Mouse (Mus musculus): ENCODE measurements around the gene Mthfd1l. TPM values are rescaled to one million over a fixed set of nuclear protein-coding genes. Genes with fewer than 3 reads are reported as not detected.

The Mthfd1l gene
- polyA plus RNA-seq, 1 experiment from 2014 or later = 7.3 TPM

GRCm38 (mm10) chr10:3973589-3974070, 712 bp downstream of the Mthfd1l start:
- Histone ChIP-seq H3K9me3 (replicated peaks; ENCODE audit: control insufficient read depth, low read length, poor library complexity, severe bottlenecking) (no peaks in the 10 kb centered on the region), H3K27ac (ENCODE audit: low read length) (peak overlapping the region; percentile 82), H3K4me3 (ENCODE audit: low read depth, low read length) (peak overlapping the region; percentile 81), H3K4me2 (ENCODE audit: low read length) (peak overlapping the region; percentile 90), H3K4me1 (ENCODE audit: control insufficient read depth, insufficient read depth, low read length) (peaks cover 7% of the 10 kb centered on the region), H3K27me3 (ENCODE audit: control insufficient read depth, insufficient read depth, low read depth, low read length) (no peaks in the 10 kb centered on the region), H3K36me3 (ENCODE audit: control insufficient read depth, insufficient read depth, low read length) (no peaks in the 10 kb centered on the region), H3K9ac (ENCODE audit: low read depth, low read length) (peak overlapping the region; percentile 74)
- peak; percentile 93 for ATAC-seq
- under 1% methylated on average over 33 of the region's 39 CpGs for WGBS

- ATAC-seq = no peak
- H3K27ac ChIP-seq (ENCODE audit: low read length) = no peak overlapping the region
- H3K27me3 ChIP-seq (ENCODE audit: control insufficient read depth, insufficient read depth, low read depth, low read length) = no peaks in the 10 kb centered on the region
- WGBS = 78% methylated on average over 3 of the region's 3 CpGs
- H3K9ac ChIP-seq (ENCODE audit: low read depth, low read length) = no peak overlapping the region
- peak overlapping the region; percentile 11; the same call in 1 of the 2 replicates for H3K4me2 ChIP-seq (ENCODE audit: low read length)
- no peak overlapping the region for H3K4me3 ChIP-seq (ENCODE audit: low read depth, low read length)
- H3K9me3 ChIP-seq (replicated peaks; ENCODE audit: control insufficient read depth, low read length, poor library complexity, severe bottlenecking) = no peaks in the 10 kb centered on the region
- H3K36me3 ChIP-seq (ENCODE audit: control insufficient read depth, insufficient read depth, low read length) = no peaks in the 10 kb centered on the region
- H3K4me1 ChIP-seq (ENCODE audit: control insufficient read depth, insufficient read depth, low read length) = peaks cover 7% of the 10 kb centered on the region
Observed at GRCm38 (mm10) chr10:3974380-3974779, 1.5 kb downstream of the Mthfd1l start.

GRCm38 (mm10) chr10:3975898-3976622, 3.1 kb downstream of the Mthfd1l start:
- Histone ChIP-seq H3K36me3 (ENCODE audit: control insufficient read depth, insufficient read depth, low read length) (peaks cover 5% of the 10 kb centered on the region; the same call in 1 of the 2 replicates), H3K4me3 (ENCODE audit: low read depth, low read length) (no peak overlapping the region), H3K9ac (ENCODE audit: low read depth, low read length) (no peak overlapping the region), H3K27me3 (ENCODE audit: control insufficient read depth, insufficient read depth, low read depth, low read length) (no peaks in the 10 kb centered on the region), H3K27ac (ENCODE audit: low read length) (no peak overlapping the region), H3K4me1 (ENCODE audit: control insufficient read depth, insufficient read depth, low read length) (peaks cover 7% of the 10 kb centered on the region), H3K4me2 (ENCODE audit: low read length) (no peak overlapping the region), H3K9me3 (replicated peaks; ENCODE audit: control insufficient read depth, low read length, poor library complexity, severe bottlenecking) (no peaks in the 10 kb centered on the region; the same call in 1 of the 2 replicates)
- WGBS = 85% methylated on average over 6 of the region's 6 CpGs
- no peak for ATAC-seq

GRCm38 (mm10) chr10:3976623-3977010, 3.7 kb downstream of the Mthfd1l start:
- no peak overlapping the region for H3K27ac ChIP-seq (ENCODE audit: low read length)
- no peak overlapping the region for H3K4me3 ChIP-seq (ENCODE audit: low read depth, low read length)
- peaks cover 5% of the 10 kb centered on the region; the same call in 1 of the 2 replicates for H3K36me3 ChIP-seq (ENCODE audit: control insufficient read depth, insufficient read depth, low read length)
- WGBS = 80% methylated on average over 4 of the region's 4 CpGs
- no peak overlapping the region for H3K9ac ChIP-seq (ENCODE audit: low read depth, low read length)
- no peak for ATAC-seq
- H3K4me1 ChIP-seq (ENCODE audit: control insufficient read depth, insufficient read depth, low read length) = peaks cover 7% of the 10 kb centered on the region
- no peaks in the 10 kb centered on the region; the same call in 1 of the 2 replicates for H3K9me3 ChIP-seq (replicated peaks; ENCODE audit: control insufficient read depth, low read length, poor library complexity, severe bottlenecking)
- H3K4me2 ChIP-seq (ENCODE audit: low read length) = no peak overlapping the region
- no peaks in the 10 kb centered on the region for H3K27me3 ChIP-seq (ENCODE audit: control insufficient read depth, insufficient read depth, low read depth, low read length)

- Histone ChIP-seq H3K36me3 (ENCODE audit: control insufficient read depth, insufficient read depth, low read length) (peaks cover 5% of the 10 kb centered on the region; the same call in 1 of the 2 replicates), H3K27me3 (ENCODE audit: control insufficient read depth, insufficient read depth, low read depth, low read length) (no peaks in the 10 kb centered on the region), H3K4me3 (ENCODE audit: low read depth, low read length) (no peak overlapping the region), H3K4me2 (ENCODE audit: low read length) (no peak overlapping the region), H3K4me1 (ENCODE audit: control insufficient read depth, insufficient read depth, low read length) (peaks cover 3% of the 10 kb centered on the region; the same call in 1 of the 2 replicates), H3K9ac (ENCODE audit: low read depth, low read length) (no peak overlapping the region), H3K9me3 (replicated peaks; ENCODE audit: control insufficient read depth, low read length, poor library complexity, severe bottlenecking) (no peaks in the 10 kb centered on the region; the same call in 1 of the 2 replicates), H3K27ac (ENCODE audit: low read length) (no peak overlapping the region)
- no peak for ATAC-seq
- 83% methylated on average over 3 of the region's 3 CpGs for WGBS
Observed at GRCm38 (mm10) chr10:3978326-3978725, 5.4 kb downstream of the Mthfd1l start.

- WGBS = 94% methylated on average over 5 of the region's 5 CpGs
- ATAC-seq = no peak
Observed at GRCm38 (mm10) chr10:3978792-3979488, 6.0 kb downstream of the Mthfd1l start.

GRCm38 (mm10) chr10:3980231-3980630, 7.3 kb downstream of the Mthfd1l start:
- H3K27me3 ChIP-seq (ENCODE audit: control insufficient read depth, insufficient read depth, low read depth, low read length) = no peaks in the 10 kb centered on the region
- no peak overlapping the region for H3K4me2 ChIP-seq (ENCODE audit: low read length)
- H3K4me3 ChIP-seq (ENCODE audit: low read depth, low read length) = no peak overlapping the region
- no peak overlapping the region for H3K9ac ChIP-seq (ENCODE audit: low read depth, low read length)
- WGBS = 82% methylated on average over 4 of the region's 4 CpGs
- H3K27ac ChIP-seq (ENCODE audit: low read length) = no peak overlapping the region
- no peaks in the 10 kb centered on the region; the same call in 1 of the 2 replicates for H3K9me3 ChIP-seq (replicated peaks; ENCODE audit: control insufficient read depth, low read length, poor library complexity, severe bottlenecking)
- no peak for ATAC-seq
- peaks cover 5% of the 10 kb centered on the region; the same call in 1 of the 2 replicates for H3K36me3 ChIP-seq (ENCODE audit: control insufficient read depth, insufficient read depth, low read length)
- no peaks in the 10 kb centered on the region for H3K4me1 ChIP-seq (ENCODE audit: control insufficient read depth, insufficient read depth, low read length)

More at GRCm38 (mm10) chr10:3978792-3979488, 6.0 kb downstream of the Mthfd1l start:
- H3K4me3 ChIP-seq (ENCODE audit: low read depth, low read length) = no peak overlapping the region
- H3K9me3 ChIP-seq (replicated peaks; ENCODE audit: control insufficient read depth, low read length, poor library complexity, severe bottlenecking) = no peaks in the 10 kb centered on the region; the same call in 1 of the 2 replicates
- H3K36me3 ChIP-seq (ENCODE audit: control insufficient read depth, insufficient read depth, low read length) = peaks cover 5% of the 10 kb centered on the region; the same call in 1 of the 2 replicates
- H3K27me3 ChIP-seq (ENCODE audit: control insufficient read depth, insufficient read depth, low read depth, low read length) = no peaks in the 10 kb centered on the region
- peaks cover under 1% of the 10 kb centered on the region; the same call in 1 of the 2 replicates for H3K4me1 ChIP-seq (ENCODE audit: control insufficient read depth, insufficient read depth, low read length)
- no peak overlapping the region for H3K4me2 ChIP-seq (ENCODE audit: low read length)
- no peak overlapping the region for H3K27ac ChIP-seq (ENCODE audit: low read length)
- no peak overlapping the region for H3K9ac ChIP-seq (ENCODE audit: low read depth, low read length)

GRCm38 (mm10) chr10:3990295-3990883, 17.5 kb downstream of the Mthfd1l start:
- 94% methylated on average over 6 of the region's 6 CpGs for WGBS
- no peak for ATAC-seq

More at GRCm38 (mm10) chr10:3990295-3990883, 17.5 kb downstream of the Mthfd1l start:
- H3K27me3 ChIP-seq (ENCODE audit: control insufficient read depth, insufficient read depth, low read depth, low read length) = no peaks in the 10 kb centered on the region
- H3K36me3 ChIP-seq (ENCODE audit: control insufficient read depth, insufficient read depth, low read length) = peaks cover 6% of the 10 kb centered on the region; the same call in 1 of the 2 replicates
- H3K9me3 ChIP-seq (replicated peaks; ENCODE audit: control insufficient read depth, low read length, poor library complexity, severe bottlenecking) = no peaks in the 10 kb centered on the region
- H3K4me2 ChIP-seq (ENCODE audit: low read length) = no peak overlapping the region
- H3K4me3 ChIP-seq (ENCODE audit: low read depth, low read length) = no peak overlapping the region
- no peak overlapping the region for H3K9ac ChIP-seq (ENCODE audit: low read depth, low read length)
- no peaks in the 10 kb centered on the region for H3K4me1 ChIP-seq (ENCODE audit: control insufficient read depth, insufficient read depth, low read length)
- H3K27ac ChIP-seq (ENCODE audit: low read length) = no peak overlapping the region

Measured in midbrain, embryonic 16.5 days (tissue).